Mouse (Mus musculus) embryo, embryonic 10.5 days (tissue): Measurements from ENCODE around the gene Spem2.
"Not testable (repeated sequence)": the region's sequence is repeated elsewhere in the genome, so short reads cannot be mapped to it uniquely, and the experiment has no call there.

Experiments used
- DNase-seq: peaks from one replicate; pipeline ENCODE4 v3.0.0-alpha.2; 2015; ENCODE audit warnings: low spot score

Spem2 gene

DNA sequence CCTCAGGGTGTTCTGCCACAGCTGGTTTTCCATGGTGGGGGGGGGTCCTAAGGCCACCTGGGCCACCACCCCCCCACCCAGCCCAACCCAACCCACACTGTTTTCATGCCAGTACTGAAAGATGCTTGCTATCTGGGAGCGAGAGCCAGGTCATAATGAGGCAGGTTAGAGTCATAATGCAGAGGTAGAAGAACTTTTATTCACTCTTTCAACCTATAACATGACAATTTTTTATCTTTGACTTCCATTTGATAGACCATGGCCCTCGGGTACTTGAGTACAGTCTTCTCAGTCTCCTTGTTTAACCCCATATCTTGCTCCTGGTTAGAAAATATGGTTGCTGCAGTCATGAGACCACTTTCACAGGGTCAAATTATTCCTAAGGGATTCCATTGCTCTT, at the start of gene Spem2:
Gene Spem2, minus strand, starts transcription at position 101 of the 400 bp plus-strand sequence.
- DNase-seq = no peak

- no peak for DNase-seq
Observed at GRCm38 (mm10) chr11:69867335-69867734, 49.1 kb upstream of the Spem2 start.

DNA sequence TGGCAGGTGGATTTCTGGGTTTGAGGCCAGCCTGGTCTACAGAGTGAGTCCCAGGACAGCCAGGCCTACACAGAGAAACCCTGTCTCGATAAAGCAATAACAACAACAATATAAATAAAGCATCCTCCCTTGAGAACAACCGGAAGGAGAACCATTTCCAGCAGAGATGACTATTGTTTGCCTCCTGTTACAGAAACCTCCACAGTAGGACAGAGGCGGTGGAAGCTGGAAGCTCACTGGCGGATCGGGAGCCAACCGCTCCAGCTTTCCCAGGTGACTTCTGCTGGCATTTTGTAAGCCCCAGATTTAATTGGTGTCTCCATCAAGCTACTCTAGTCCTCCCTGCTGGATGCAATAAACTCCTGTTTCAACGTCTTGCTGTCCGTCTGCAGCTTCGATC, 47.3 kb upstream of the Spem2 start:
- DNase-seq = no peak

DNA sequence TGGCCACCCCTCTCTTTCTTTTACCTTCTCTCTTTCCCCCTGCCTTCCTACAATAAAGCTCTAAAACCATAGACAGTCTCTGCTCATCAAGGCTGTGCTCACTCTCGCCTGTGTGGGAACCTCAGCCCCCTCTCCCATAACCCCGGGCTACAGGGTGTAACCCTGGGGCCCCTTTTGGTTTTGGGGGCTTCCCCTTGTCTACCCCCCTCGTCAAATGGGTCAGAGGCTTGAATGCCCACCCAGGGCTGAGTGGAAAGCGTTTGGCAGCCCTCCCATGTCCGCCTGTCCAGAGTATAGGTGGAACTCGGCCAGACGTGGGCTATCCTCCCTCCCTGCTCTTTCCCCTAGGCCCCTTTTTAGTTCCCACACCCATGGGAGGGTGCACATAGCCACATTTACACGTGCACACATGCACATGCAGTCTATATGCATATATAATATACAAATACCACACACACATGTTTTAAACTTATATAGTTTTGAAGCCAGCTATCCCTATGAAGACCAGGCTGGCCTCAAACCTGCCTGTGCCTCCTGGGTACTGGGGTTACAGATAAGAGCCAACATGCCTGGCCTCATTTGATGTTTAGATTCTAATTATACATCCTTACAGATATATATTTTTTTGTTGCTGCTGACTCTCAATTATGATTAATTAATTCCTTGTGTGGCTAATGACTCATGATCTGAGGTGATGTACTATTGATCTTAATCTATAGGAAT, 46.0 kb upstream of the Spem2 start:
- no peak for DNase-seq

- not testable (repeated sequence) for DNase-seq
Observed at GRCm38 (mm10) chr11:69863729-69864128, 45.5 kb upstream of the Spem2 start.

GRCm38 (mm10) chr11:69858113-69858998, 40.1 kb upstream of the Spem2 start, which contains the start of gene Tnk1:
Gene Tnk1 (minus strand): TSS chr11:69858730.
- DNase-seq = no peak

DNA sequence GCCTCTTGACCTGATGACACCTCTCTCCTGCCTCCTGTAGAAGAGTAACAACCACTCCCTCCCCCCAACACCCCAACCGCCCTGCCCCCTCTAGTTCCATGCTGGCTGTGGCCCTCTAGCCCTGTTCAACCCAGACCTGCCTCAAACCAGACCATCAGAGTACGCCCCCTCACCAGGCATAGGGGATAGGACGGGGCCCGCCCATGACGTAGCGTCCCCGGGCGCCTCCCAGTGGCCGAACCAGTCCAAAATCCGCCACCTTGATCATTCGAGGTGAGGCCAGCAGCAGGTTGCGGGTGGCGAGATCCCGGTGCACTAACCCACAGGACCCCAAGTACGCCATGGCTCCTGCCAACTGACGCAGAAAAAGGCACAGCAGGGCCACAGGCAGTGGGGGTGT, 37.1 kb upstream of the Spem2 start:
- peak; percentile 72 for DNase-seq

DNA sequence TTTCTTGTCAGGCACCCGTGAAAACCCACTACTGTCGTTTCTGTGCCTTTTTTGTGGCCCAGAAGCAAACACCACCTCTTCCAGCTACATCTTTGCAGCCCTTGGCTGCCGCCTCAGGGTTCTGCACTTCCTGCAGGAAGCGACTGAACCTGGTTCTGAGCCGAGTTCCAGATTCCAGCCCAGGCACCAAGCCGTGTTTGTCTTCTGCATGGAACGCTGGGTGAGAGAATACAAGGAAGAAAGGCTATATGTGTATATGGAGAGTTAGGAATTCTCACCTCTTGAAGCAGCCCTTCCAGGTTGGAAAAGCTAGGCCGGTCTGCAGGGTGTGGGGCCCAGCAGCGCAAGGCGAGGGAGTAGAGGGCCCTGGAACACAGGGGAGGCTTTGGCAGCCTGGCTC, 36.4 kb upstream of the Spem2 start:
- no peak for DNase-seq

DNA sequence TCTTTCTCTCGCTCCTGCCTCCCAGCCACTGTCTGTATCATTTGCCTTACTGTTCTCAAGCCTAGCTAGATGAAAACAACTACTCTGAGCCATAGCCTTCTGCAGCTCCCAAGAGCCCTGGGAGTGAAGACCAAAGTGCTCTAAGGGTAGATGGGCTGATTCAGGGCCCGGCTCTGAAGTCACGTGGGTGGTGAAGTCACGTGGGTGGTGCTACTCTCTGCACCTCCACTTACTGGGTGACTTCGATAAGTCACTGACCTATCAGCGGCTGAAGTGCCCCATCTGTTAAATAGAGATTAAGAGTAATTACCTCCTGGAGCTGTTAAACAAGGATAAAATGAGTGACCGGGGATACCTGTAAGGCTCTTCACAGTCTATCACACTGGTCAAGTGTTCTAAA, 35.7 kb upstream of the Spem2 start:
- DNase-seq = peak; percentile 24

- no peak for DNase-seq
Observed at GRCm38 (mm10) chr11:69850754-69851153, 32.5 kb upstream of the Spem2 start.

DNA sequence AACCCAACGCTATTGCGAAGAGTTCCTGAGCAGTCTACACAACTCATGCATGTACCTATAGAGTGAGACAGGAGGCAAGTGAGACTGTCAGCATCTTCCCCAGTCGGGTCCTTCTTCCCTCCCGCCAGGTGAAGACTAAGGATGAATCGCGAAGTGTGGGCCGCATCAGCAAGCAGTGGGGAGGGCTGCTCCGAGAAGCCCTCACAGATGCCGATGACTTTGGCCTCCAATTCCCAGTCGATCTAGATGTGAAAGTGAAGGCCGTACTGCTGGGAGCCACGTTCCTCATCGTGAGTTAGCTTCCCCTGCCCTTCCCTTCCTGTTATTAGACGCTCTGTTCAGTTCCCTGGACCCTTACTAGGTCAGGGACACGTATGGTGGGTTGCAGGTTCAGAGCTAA, 31.6 kb upstream of the Spem2 start:
- DNase-seq = no peak

GRCm38 (mm10) chr11:69849128-69849527, 30.9 kb upstream of the Spem2 start:
- no peak for DNase-seq

DNA sequence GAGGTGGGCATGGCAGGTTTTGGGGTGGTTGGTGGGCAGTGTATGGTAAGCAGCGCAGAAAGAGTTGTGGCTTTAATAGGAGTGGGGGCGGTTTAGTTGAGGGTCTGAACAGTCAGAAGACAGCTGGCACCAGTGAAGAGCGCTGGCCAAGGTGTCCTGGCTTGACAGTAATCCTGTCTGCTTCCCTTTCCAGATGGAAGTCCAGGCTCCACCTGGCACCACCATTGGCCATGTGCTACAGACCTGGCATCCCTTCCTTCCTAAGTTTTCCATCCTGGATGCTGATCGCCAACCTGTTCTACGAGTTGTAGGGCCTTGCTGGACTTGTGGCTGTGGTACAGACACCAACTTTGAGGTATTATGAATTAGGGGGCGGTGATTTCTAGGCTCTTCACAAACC, 29.8 kb upstream of the Spem2 start:
- no peak for DNase-seq

DNA sequence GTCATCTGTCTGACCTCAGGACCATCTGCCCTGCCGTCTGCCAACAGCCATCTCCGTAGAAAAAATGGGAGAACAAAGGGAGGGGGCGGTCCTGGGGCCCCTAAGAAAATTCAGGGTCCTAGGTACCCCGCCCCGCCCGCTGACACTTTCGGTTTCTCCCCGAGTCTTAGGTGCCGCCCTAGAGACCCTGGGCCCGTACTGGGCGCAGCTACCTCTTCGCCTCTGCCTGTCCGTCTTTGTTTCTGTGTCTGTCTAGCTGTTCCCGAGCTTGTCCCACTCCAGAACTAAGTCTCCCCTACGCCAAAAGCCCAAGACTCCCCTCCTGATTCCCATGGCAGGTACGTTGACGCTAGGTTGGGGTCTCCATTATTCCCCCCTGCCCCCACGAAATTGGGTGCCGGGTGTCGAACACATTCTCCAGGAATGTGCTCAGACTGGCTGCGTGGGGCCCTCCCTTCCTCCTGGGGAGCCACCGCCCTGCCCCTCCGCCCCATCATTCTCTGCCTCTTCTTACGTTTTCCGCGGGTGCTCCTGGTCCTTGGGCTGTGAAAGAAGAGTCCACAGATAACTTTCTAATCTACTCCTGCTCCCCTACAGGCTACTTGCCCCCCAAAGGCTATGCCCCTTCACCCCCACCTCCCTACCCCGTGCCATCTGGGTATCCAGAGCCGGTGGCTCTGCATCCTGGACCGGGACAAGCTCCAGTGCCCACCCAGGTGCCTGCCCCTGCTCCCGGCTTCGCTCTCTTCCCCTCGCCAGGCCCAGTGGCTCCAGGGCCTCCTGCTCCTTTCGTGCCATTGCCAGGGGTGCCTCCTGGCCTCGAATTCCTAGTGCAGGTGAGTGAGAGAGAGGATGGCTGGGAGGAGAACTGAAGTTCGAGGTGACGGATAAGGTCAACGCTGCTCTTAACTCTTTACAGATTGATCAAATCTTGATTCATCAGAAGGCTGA, 28.7 kb upstream of the Spem2 start:
- peak; percentile 39 for DNase-seq

- DNase-seq = peak; percentile 97
Observed at GRCm38 (mm10) chr11:69846198-69846680, 28.0 kb upstream of the Spem2 start, which contains the start of gene Plscr3. Gene Plscr3 (plus strand): TSS chr11:69846376.

GRCm38 (mm10) chr11:69838714-69839104, 20.4 kb upstream of the Spem2 start:
- DNase-seq = no peak

DNA sequence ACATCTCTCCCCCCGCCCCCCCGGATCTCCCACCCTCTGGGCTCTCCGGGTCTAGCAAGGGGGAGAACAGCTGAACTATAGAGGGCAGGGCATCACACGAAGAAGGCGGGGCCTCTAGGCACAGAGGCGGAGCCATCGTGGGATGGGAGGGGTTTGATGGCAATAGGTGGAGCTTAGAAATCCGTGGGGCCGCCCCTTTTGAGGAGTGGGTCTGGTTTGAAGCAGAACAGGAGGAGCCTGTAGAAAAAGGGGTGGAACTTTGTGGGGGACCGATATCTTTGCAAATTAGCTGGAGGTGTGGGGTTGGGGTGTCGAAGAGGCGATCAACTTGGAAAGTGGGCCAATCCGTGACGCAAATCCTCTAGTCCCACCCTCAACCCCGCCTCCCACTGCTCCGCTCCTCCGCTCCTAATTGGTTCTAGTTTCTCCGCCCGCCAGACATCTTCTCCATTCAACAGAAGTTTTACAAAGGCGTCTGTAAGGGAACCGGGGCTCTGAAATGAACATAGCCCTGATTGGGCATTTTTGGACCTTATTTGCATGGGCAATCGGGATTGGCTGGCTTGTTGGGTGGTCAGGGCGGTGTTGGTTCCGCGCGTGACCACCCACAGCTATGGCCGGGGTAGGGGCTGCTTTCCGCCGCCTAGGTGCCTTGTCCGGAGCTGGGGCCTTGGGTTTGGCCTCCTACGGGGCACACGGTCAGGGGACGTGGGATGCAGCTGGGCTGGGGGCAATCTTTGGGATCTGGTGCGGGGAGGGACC, 19.9 kb upstream of the Spem2 start, which contains the start of gene Tmem256:
Gene Tmem256, plus strand, starts transcription at position 563 of the 762 bp plus-strand sequence.
- DNase-seq = peak; percentile 99

- no peak for DNase-seq
Observed at GRCm38 (mm10) chr11:69837604-69837951, 19.3 kb upstream of the Spem2 start, which contains the start of gene Nlgn2. Gene Nlgn2 (minus strand): TSS chr11:69837784.

DNA sequence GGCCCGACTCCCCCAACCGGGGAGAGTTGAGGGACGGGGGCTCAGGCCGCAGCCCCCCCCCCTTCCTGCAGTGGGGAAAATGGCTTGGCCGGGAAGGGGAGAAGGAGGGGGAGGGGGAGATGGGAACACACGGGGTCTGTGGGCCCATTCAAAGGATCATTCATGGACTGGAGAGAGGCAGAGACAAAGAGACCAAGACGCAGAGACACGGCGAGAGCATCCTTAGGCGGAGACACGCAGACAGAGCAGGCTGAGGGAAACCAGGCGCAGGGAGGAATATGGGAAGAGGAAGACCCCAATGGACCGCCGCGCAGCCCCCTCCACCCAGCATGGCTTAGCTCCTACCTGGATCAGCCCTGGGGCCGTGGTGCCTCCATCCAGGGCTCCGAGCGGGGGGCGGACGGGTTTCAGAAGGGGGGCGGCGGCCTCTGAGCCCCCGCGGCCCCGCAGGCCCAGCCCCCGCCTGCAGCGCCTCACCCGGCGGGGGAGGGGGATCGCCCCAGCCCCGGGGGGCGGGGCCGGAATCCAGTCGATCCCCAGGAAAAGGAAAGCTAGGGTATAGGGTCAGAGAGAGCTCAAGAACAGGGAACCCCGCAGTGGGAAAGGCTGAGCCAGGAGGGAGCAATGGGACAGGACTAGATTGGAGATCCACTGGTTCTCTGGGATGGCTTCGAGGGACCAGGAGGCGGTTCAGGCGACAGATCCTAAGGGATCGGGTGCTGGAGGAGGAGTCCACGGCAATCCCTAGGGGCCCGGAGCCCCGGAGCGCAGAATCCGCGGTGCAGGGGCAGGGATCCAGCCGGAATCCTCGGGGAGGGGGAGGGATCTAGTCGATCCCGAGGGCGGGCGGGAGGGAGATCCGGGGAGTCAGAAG, 18.7 kb upstream of the Spem2 start:
- DNase-seq = peak; percentile 62

GRCm38 (mm10) chr11:69835966-69836335, 17.7 kb upstream of the Spem2 start:
- peak; percentile 18 for DNase-seq
